Mouse (Mus musculus): ENCODE results near the gene Prkacb. TPM values are rescaled to one million over a fixed set of nuclear protein-coding genes. Genes with fewer than 3 reads are reported as not detected.

Gene Prkacb
- total RNA-seq, 1 experiment = 19.1 TPM

- H3K27ac ChIP-seq (ENCODE audit: insufficient read depth, low read depth, low read length, poor library complexity, severe bottlenecking) = no peak overlapping the region
- H3K4me3 ChIP-seq (ENCODE audit: insufficient read depth in 1 of 2, low read depth in 1 of 2, low read length in 2 of 2, poor library complexity in 1 of 2, severe bottlenecking in 1 of 2) = no peak overlapping the region
- no peaks in the 10 kb centered on the region for H3K4me1 ChIP-seq (ENCODE audit: control insufficient read depth in 2 of 2, insufficient read depth in 2 of 2, low read length in 2 of 2, poor library complexity in 1 of 2)
- H3K9ac ChIP-seq (ENCODE audit: insufficient read depth, low read depth, low read length, poor library complexity, severe bottlenecking) = no peak overlapping the region
- in situ Hi-C loops (cut with MboI; ENCODE audit: low sequenced_read_pairs in 2 of 2, unreplicated experiment in 2 of 2) = no loop called here
- H3K9me3 ChIP-seq (ENCODE audit: control insufficient read depth, insufficient read depth, low read depth, low read length) = no peaks in the 10 kb centered on the region
- H3K36me3 ChIP-seq (ENCODE audit: control insufficient read depth, insufficient read depth, low read length, poor library complexity, severe bottlenecking) = no peaks in the 10 kb centered on the region
- no peak for DNase-seq (ENCODE audit: low read depth, low spot score)
- TF ChIP-seq MAFK (IDR thresholded peaks at IDR 0.05; ENCODE audit: insufficient read depth, low read depth, low read length) (no peak), ZC3H11A (IDR thresholded peaks at IDR 0.05; ENCODE audit: borderline replicate concordance, low read depth, low read length) (no peak), HCFC1 (IDR thresholded peaks at IDR 0.05; ENCODE audit: borderline replicate concordance, insufficient read depth, low read length) (no peak), ZNF384 (IDR thresholded peaks at IDR 0.05; ENCODE audit: low read depth, low read length) (no peak), CHD2 (IDR thresholded peaks at IDR 0.05; ENCODE audit: low read depth, low read length) (no peak)
These were observed 34.3 kb downstream of the Prkacb start for GRCm38 (mm10) chr3:146778451-146778850.

- TF ChIP-seq ZNF384 (IDR thresholded peaks at IDR 0.05; ENCODE audit: low read depth, low read length) = no peak
- TF ChIP-seq HCFC1 (IDR thresholded peaks at IDR 0.05; ENCODE audit: borderline replicate concordance, insufficient read depth, low read length) = no peak
- TF ChIP-seq MAFK (IDR thresholded peaks at IDR 0.05; ENCODE audit: insufficient read depth, low read depth, low read length) = no peak
- no peak for TF ChIP-seq CHD2 (IDR thresholded peaks at IDR 0.05; ENCODE audit: low read depth, low read length)
- no peak for TF ChIP-seq ZC3H11A (IDR thresholded peaks at IDR 0.05; ENCODE audit: borderline replicate concordance, low read depth, low read length)
- DNase-seq (ENCODE audit: low read depth, low spot score) = no peak
- Histone ChIP-seq H3K9ac (ENCODE audit: insufficient read depth, low read depth, low read length, poor library complexity, severe bottlenecking) (no peak overlapping the region), H3K27ac (ENCODE audit: insufficient read depth, low read depth, low read length, poor library complexity, severe bottlenecking) (no peak overlapping the region), H3K4me1 (ENCODE audit: control insufficient read depth in 2 of 2, insufficient read depth in 2 of 2, low read length in 2 of 2, poor library complexity in 1 of 2) (no peaks in the 10 kb centered on the region), H3K4me3 (ENCODE audit: insufficient read depth in 1 of 2, low read depth in 1 of 2, low read length in 2 of 2, poor library complexity in 1 of 2, severe bottlenecking in 1 of 2) (no peak overlapping the region), H3K36me3 (ENCODE audit: control insufficient read depth, insufficient read depth, low read length, poor library complexity, severe bottlenecking) (no peaks in the 10 kb centered on the region), H3K9me3 (ENCODE audit: control insufficient read depth, insufficient read depth, low read depth, low read length) (no peaks in the 10 kb centered on the region)
- in situ Hi-C loops (cut with MboI; ENCODE audit: low sequenced_read_pairs in 2 of 2, unreplicated experiment in 2 of 2) = no loop called here
These were observed 36.1 kb downstream of the Prkacb start for GRCm38 (mm10) chr3:146776711-146777110.

GRCm38 (mm10) chr3:146770853-146771252 lies 41.9 kb downstream of the Prkacb start:
- Histone ChIP-seq H3K9me3 (ENCODE audit: control insufficient read depth, insufficient read depth, low read depth, low read length) (no peaks in the 10 kb centered on the region), H3K4me3 (ENCODE audit: insufficient read depth in 1 of 2, low read depth in 1 of 2, low read length in 2 of 2, poor library complexity in 1 of 2, severe bottlenecking in 1 of 2) (no peak overlapping the region), H3K9ac (ENCODE audit: insufficient read depth, low read depth, low read length, poor library complexity, severe bottlenecking) (no peak overlapping the region), H3K36me3 (ENCODE audit: control insufficient read depth, insufficient read depth, low read length, poor library complexity, severe bottlenecking) (no peaks in the 10 kb centered on the region; the same call in 1 of the 2 replicates), H3K4me1 (ENCODE audit: control insufficient read depth in 2 of 2, insufficient read depth in 2 of 2, low read length in 2 of 2, poor library complexity in 1 of 2) (peaks cover 9 to 15% of the 10 kb centered on the region in 2 experiments; a peak in 3 of 4 replicates), H3K27ac (ENCODE audit: insufficient read depth, low read depth, low read length, poor library complexity, severe bottlenecking) (no peak overlapping the region)
- no peak for TF ChIP-seq ZC3H11A (IDR thresholded peaks at IDR 0.05; ENCODE audit: borderline replicate concordance, low read depth, low read length)
- TF ChIP-seq ZNF384 (IDR thresholded peaks at IDR 0.05; ENCODE audit: low read depth, low read length) = no peak
- no peak for TF ChIP-seq MAFK (IDR thresholded peaks at IDR 0.05; ENCODE audit: insufficient read depth, low read depth, low read length)
- no peak for DNase-seq (ENCODE audit: low read depth, low spot score)
- in situ Hi-C loops (cut with MboI; ENCODE audit: low sequenced_read_pairs in 2 of 2, unreplicated experiment in 2 of 2) = no loop called here

- no peak for TF ChIP-seq CHD2 (IDR thresholded peaks at IDR 0.05; ENCODE audit: low read depth, low read length)
- TF ChIP-seq MAFK (IDR thresholded peaks at IDR 0.05; ENCODE audit: insufficient read depth, low read depth, low read length) = no peak
- TF ChIP-seq ZC3H11A (IDR thresholded peaks at IDR 0.05; ENCODE audit: borderline replicate concordance, low read depth, low read length) = no peak
- no peak for TF ChIP-seq HCFC1 (IDR thresholded peaks at IDR 0.05; ENCODE audit: borderline replicate concordance, insufficient read depth, low read length)
- no peak for TF ChIP-seq ZNF384 (IDR thresholded peaks at IDR 0.05; ENCODE audit: low read depth, low read length)
- Histone ChIP-seq H3K27ac (ENCODE audit: insufficient read depth, low read depth, low read length, poor library complexity, severe bottlenecking) (no peak overlapping the region), H3K9me3 (ENCODE audit: control insufficient read depth, insufficient read depth, low read depth, low read length) (no peaks in the 10 kb centered on the region), H3K36me3 (ENCODE audit: control insufficient read depth, insufficient read depth, low read length, poor library complexity, severe bottlenecking) (no peaks in the 10 kb centered on the region; the same call in 1 of the 2 replicates), H3K4me3 (ENCODE audit: insufficient read depth in 1 of 2, low read depth in 1 of 2, low read length in 2 of 2, poor library complexity in 1 of 2, severe bottlenecking in 1 of 2) (no peak overlapping the region), H3K9ac (ENCODE audit: insufficient read depth, low read depth, low read length, poor library complexity, severe bottlenecking) (no peak overlapping the region), H3K4me1 (ENCODE audit: control insufficient read depth in 2 of 2, insufficient read depth in 2 of 2, low read length in 2 of 2, poor library complexity in 1 of 2) (peaks cover 9 to 15% of the 10 kb centered on the region in 2 experiments; a peak in 3 of 4 replicates)
- in situ Hi-C loops (cut with MboI; ENCODE audit: low sequenced_read_pairs in 2 of 2, unreplicated experiment in 2 of 2) = no loop called here
- DNase-seq (ENCODE audit: low read depth, low spot score) = no peak
These were observed 42.7 kb downstream of the Prkacb start for GRCm38 (mm10) chr3:146769940-146770659.

Measured in ES-E14 (cell line).